Mouse (Mus musculus): ENCODE data around the gene Kcng3. TPM values are rescaled to one million over a fixed set of nuclear protein-coding genes. Genes with fewer than 3 reads are reported as not detected.

Gene Kcng3
- not detected in 2 replicates for polyA plus RNA-seq (2015; fragmentation: Nextera tagmentation; extraction: Ambion mirVana)

- Histone ChIP-seq H3K9ac (replicated peaks) (0 out of 2 replicates have a peak within 1 kb of the TSS, but pooled peaks have one; percentile 4), H3K27ac (ENCODE audit: low read depth) (no peak within 1 kb of the TSS), H3K27me3 (ENCODE audit: insufficient read depth, low read length) (peaks cover 56% of the 10 kb centered on the region), H3K36me3 (replicated peaks; ENCODE audit: insufficient read depth, low read length) (no peaks in the 10 kb centered on the region), H3K4me1 (ENCODE audit: insufficient read depth) (peaks cover 22% of the 10 kb centered on the region), H3K4me2 (ENCODE audit: low read depth, low read length) (peak within 1 kb of the TSS; percentile 94), H3K4me3 (ENCODE audit: low read depth, low read length) (peak within 1 kb of the TSS; percentile 59), H3K9me3 (ENCODE audit: low read length) (no peaks in the 10 kb centered on the region)
- WGBS (ENCODE audit: insufficient replicate concordance) = under 1% methylated on average over 52 of the region's 86 CpGs
- DNase-seq (peak; percentile 45), ATAC-seq (peak; percentile 59)
- no peak for TF ChIP-seq EP300 (IDR thresholded peaks at IDR 0.05; ENCODE audit: low read depth)
- TF ChIP-seq CTCF (IDR thresholded peaks at IDR 0.05; ENCODE audit: low read depth) = no peak
These were observed at the start of gene Kcng3 for GRCm38 (mm10) chr17:83631783-83632652. Gene Kcng3 (minus strand): TSS chr17:83631895.

GRCm38 (mm10) chr17:83677370-83677769 lies 45.7 kb upstream of the Kcng3 start:
- no peaks in the 10 kb centered on the region for H3K36me3 ChIP-seq (replicated peaks; ENCODE audit: insufficient read depth, low read length)
- 76% methylated on average over 1 of the region's 1 CpGs for WGBS (ENCODE audit: insufficient replicate concordance)
- TF ChIP-seq EP300 (IDR thresholded peaks at IDR 0.05; ENCODE audit: low read depth) (no peak), CTCF (IDR thresholded peaks at IDR 0.05; ENCODE audit: low read depth) (no peak)
- no peak for DNase-seq
- H3K27me3 ChIP-seq (ENCODE audit: insufficient read depth, low read length) = no peaks in the 10 kb centered on the region
- H3K27ac ChIP-seq (ENCODE audit: low read depth) = no peak overlapping the region
- no peak overlapping the region for H3K9ac ChIP-seq (replicated peaks)
- no peak for ATAC-seq
- no peaks in the 10 kb centered on the region for H3K9me3 ChIP-seq (ENCODE audit: low read length)
- no peaks in the 10 kb centered on the region for H3K4me1 ChIP-seq (ENCODE audit: insufficient read depth)
- no peak overlapping the region for H3K4me2 ChIP-seq (ENCODE audit: low read depth, low read length)
- H3K4me3 ChIP-seq (ENCODE audit: low read depth, low read length) = no peak overlapping the region

- H3K9ac ChIP-seq (replicated peaks) = no peak overlapping the region
- H3K27me3 ChIP-seq (ENCODE audit: insufficient read depth, low read length) = no peaks in the 10 kb centered on the region
- H3K9me3 ChIP-seq (ENCODE audit: low read length) = no peaks in the 10 kb centered on the region
- DNase-seq (peak; percentile 40), ATAC-seq (peak; percentile 80)
- TF ChIP-seq EP300 (IDR thresholded peaks at IDR 0.05; ENCODE audit: low read depth) (no peak), CTCF (IDR thresholded peaks at IDR 0.05; ENCODE audit: low read depth) (no peak)
- no peak overlapping the region for H3K4me2 ChIP-seq (ENCODE audit: low read depth, low read length)
- H3K36me3 ChIP-seq (replicated peaks; ENCODE audit: insufficient read depth, low read length) = no peaks in the 10 kb centered on the region
- H3K27ac ChIP-seq (ENCODE audit: low read depth) = no peak overlapping the region
- H3K4me1 ChIP-seq (ENCODE audit: insufficient read depth) = no peaks in the 10 kb centered on the region
- H3K4me3 ChIP-seq (ENCODE audit: low read depth, low read length) = no peak overlapping the region
- WGBS (ENCODE audit: insufficient replicate concordance) = 50% methylated on average over 4 of the region's 4 CpGs
These were observed 41.0 kb upstream of the Kcng3 start for GRCm38 (mm10) chr17:83672685-83673084.

- WGBS (ENCODE audit: insufficient replicate concordance) = 57% methylated on average over 3 of the region's 3 CpGs
- Histone ChIP-seq H3K4me1 (ENCODE audit: insufficient read depth) (0 out of 2 replicates have a peak, but pooled peaks cover 2% of the 10 kb centered on the region), H3K4me3 (ENCODE audit: low read depth, low read length) (no peak overlapping the region), H3K36me3 (replicated peaks; ENCODE audit: insufficient read depth, low read length) (no peaks in the 10 kb centered on the region), H3K9me3 (ENCODE audit: low read length) (no peaks in the 10 kb centered on the region), H3K4me2 (ENCODE audit: low read depth, low read length) (no peak overlapping the region), H3K27me3 (ENCODE audit: insufficient read depth, low read length) (no peaks in the 10 kb centered on the region), H3K9ac (replicated peaks) (no peak overlapping the region), H3K27ac (ENCODE audit: low read depth) (no peak overlapping the region)
- DNase-seq (no peak), ATAC-seq (no peak)
- TF ChIP-seq EP300 (IDR thresholded peaks at IDR 0.05; ENCODE audit: low read depth) (no peak), CTCF (IDR thresholded peaks at IDR 0.05; ENCODE audit: low read depth) (no peak)
These were observed 36.4 kb upstream of the Kcng3 start for GRCm38 (mm10) chr17:83667934-83668690.

GRCm38 (mm10) chr17:83666597-83667287 lies 35.0 kb upstream of the Kcng3 start:
- no peak for TF ChIP-seq EP300 (IDR thresholded peaks at IDR 0.05; ENCODE audit: low read depth)
- TF ChIP-seq CTCF (IDR thresholded peaks at IDR 0.05; ENCODE audit: low read depth) = no peak
- Histone ChIP-seq H3K4me2 (ENCODE audit: low read depth, low read length) (peak overlapping the region; percentile 52), H3K27me3 (ENCODE audit: insufficient read depth, low read length) (no peaks in the 10 kb centered on the region), H3K36me3 (replicated peaks; ENCODE audit: insufficient read depth, low read length) (no peaks in the 10 kb centered on the region), H3K4me1 (ENCODE audit: insufficient read depth) (0 out of 2 replicates have a peak, but pooled peaks cover 2% of the 10 kb centered on the region), H3K27ac (ENCODE audit: low read depth) (0 out of 2 replicates have a peak overlapping the region, but pooled peaks have one; percentile 39), H3K4me3 (ENCODE audit: low read depth, low read length) (no peak overlapping the region), H3K9ac (replicated peaks) (no peak overlapping the region), H3K9me3 (ENCODE audit: low read length) (no peaks in the 10 kb centered on the region)
- DNase-seq (peak; percentile 77), ATAC-seq (peak; percentile 70; the same call in 1 of the 2 replicates)
- WGBS (ENCODE audit: insufficient replicate concordance) = 56% methylated on average over 13 of the region's 13 CpGs

Measured in liver, postnatal 0 days (tissue).